Mouse (Mus musculus) right cerebral cortex, postnatal 36 days (tissue): ENCODE data around the gene Tigar.

Experiments
- DNase-seq, 2 experiments: peaks; one replicate each; pipeline ENCODE4 v3.0.0; 2022; ENCODE audit warnings: low spot score in 2 of 2, mixed read lengths in 1 of 2

Gene Tigar

GRCm38 (mm10) chr6:127109402-127109930 lies at the start of gene Tigar:
Gene Tigar (minus strand): TSS chr6:127109557.
- peak; percentile 95 to 96 for DNase-seq

GRCm38 (mm10) chr6:127157321-127157720 lies 48.0 kb upstream of the Tigar start:
- no peak for DNase-seq

GRCm38 (mm10) chr6:127155468-127155867 lies 46.1 kb upstream of the Tigar start:
- no peak for DNase-seq

- no peak for DNase-seq
Measured at GRCm38 (mm10) chr6:127154708-127155268, 45.4 kb upstream of the Tigar start.

GRCm38 (mm10) chr6:127153972-127154707 lies 44.8 kb upstream of the Tigar start:
- no peak for DNase-seq

GRCm38 (mm10) chr6:127153296-127153800 lies 44.0 kb upstream of the Tigar start:
- no peak for DNase-seq

GRCm38 (mm10) chr6:127152106-127152951 lies 43.0 kb upstream of the Tigar start, which contains the start of gene Ccnd2:
Gene Ccnd2 (minus strand): TSS chr6:127152193.
- DNase-seq, result peak in 1 of 2 experiments; percentile 53

GRCm38 (mm10) chr6:127151565-127152105 lies 42.3 kb upstream of the Tigar start:
- peak in 1 of 2 experiments; percentile 40 for DNase-seq

GRCm38 (mm10) chr6:127150663-127151564 lies 41.6 kb upstream of the Tigar start:
- DNase-seq, result peak; percentile 55 to 67

GRCm38 (mm10) chr6:127149944-127150662 lies 40.7 kb upstream of the Tigar start:
- DNase-seq, result peak in 1 of 2 experiments; percentile 52

GRCm38 (mm10) chr6:127149303-127149943 lies 40.1 kb upstream of the Tigar start:
- no peak for DNase-seq

- DNase-seq, result no peak
Measured at GRCm38 (mm10) chr6:127148526-127149302, 39.4 kb upstream of the Tigar start.

- peak; percentile 58 to 71 for DNase-seq
Measured at GRCm38 (mm10) chr6:127147665-127148064, 38.3 kb upstream of the Tigar start.

GRCm38 (mm10) chr6:127146322-127146947 lies 37.1 kb upstream of the Tigar start:
- DNase-seq, result no peak

- DNase-seq, result no peak
Measured at GRCm38 (mm10) chr6:127145464-127146190, 36.3 kb upstream of the Tigar start.

GRCm38 (mm10) chr6:127143576-127144288 lies 34.4 kb upstream of the Tigar start:
- DNase-seq, result no peak

GRCm38 (mm10) chr6:127143124-127143520 lies 33.8 kb upstream of the Tigar start:
- DNase-seq, result no peak
